Mouse (Mus musculus) heart, embryonic 14.5 days (tissue): ENCODE results near the gene Mras. TPM values are rescaled to one million over a fixed set of nuclear protein-coding genes. Genes with fewer than 3 reads are reported as not detected.

Source experiments
- ATAC-seq: fragments of 200-750 bp; cut with Nextera tagmentation; 2 replicates; pipeline ENCODE4 v1.8.0; 2017; ENCODE audit warnings: low read depth, moderate TSS enrichment; ENCODE audit not compliant: insufficient number of reproducible peaks, insufficient read depth, low FRiP score
- H3K27ac ChIP-seq, 2 experiments: fragments of 200-500 bp in 1 of 2; fragments of 300-500 bp in 1 of 2; sonication (generic) in 1 of 2; replicated peaks in 1 of 2; 2 replicates each; pipeline ENCODE4 v1.5.1; 2012 to 2014; ENCODE audit warnings: low read depth in 2 of 2, low read length in 2 of 2, control low read depth in 1 of 2, mild to moderate bottlenecking in 1 of 2, mixed read lengths in 1 of 2; ENCODE audit not compliant: control insufficient read depth in 1 of 2, insufficient read depth in 1 of 2
- H3K27me3 ChIP-seq: fragments of 300-500 bp; sonication (generic); 2 replicates; pipeline ENCODE4 v1.6.1; 2014; ENCODE audit warnings: mild to moderate bottlenecking, low read length, control low read depth; ENCODE audit not compliant: control insufficient read depth, insufficient read depth
- H3K36me3 ChIP-seq: fragments of 300-500 bp; sonication (generic); 2 replicates; pipeline ENCODE4 v1.6.1; 2014; ENCODE audit warnings: mild to moderate bottlenecking, control low read depth, low read length, mixed read lengths; ENCODE audit not compliant: control insufficient read depth, insufficient read depth
- H3K4me1 ChIP-seq, 2 experiments: fragments of 200-500 bp in 1 of 2; fragments of 300-500 bp in 1 of 2; sonication (generic) in 1 of 2; 2 replicates each; pipeline ENCODE4 v1.6.1; 2012 to 2014; ENCODE audit warnings: low read length in 2 of 2, control low read depth in 1 of 2, mixed read lengths in 1 of 2; ENCODE audit not compliant: control insufficient read depth in 2 of 2, insufficient read depth in 2 of 2
- H3K4me2 ChIP-seq: fragments of 300-500 bp; sonication (generic); 2 replicates; pipeline ENCODE4 v1.6.1; 2014; ENCODE audit warnings: mild to moderate bottlenecking, low read length
- H3K4me3 ChIP-seq, 2 experiments: fragments of 200-500 bp in 1 of 2; fragments of 300-500 bp in 1 of 2; sonication (generic) in 1 of 2; 2 replicates each; pipeline ENCODE4 v1.5.1; 2012 to 2014; ENCODE audit warnings: low read length in 2 of 2, mild to moderate bottlenecking in 2 of 2, control low read depth in 1 of 2, low read depth in 1 of 2, moderate library complexity in 1 of 2; ENCODE audit not compliant: control insufficient read depth in 1 of 2, insufficient read depth in 1 of 2
- H3K9ac ChIP-seq: fragments of 300-500 bp; sonication (generic); 2 replicates; pipeline ENCODE4 v1.6.1; 2014; ENCODE audit warnings: mild to moderate bottlenecking, low read length
- H3K9me3 ChIP-seq: fragments of 300-500 bp; sonication (generic); 2 replicates; pipeline ENCODE4 v1.6.1; 2016; ENCODE audit warnings: low read length, control low read depth; ENCODE audit not compliant: control insufficient read depth
- WGBS: fragments of 180-500 bp; shearing (Covaris S2); extraction: QIAGEN DNeasy Blood & Tissue Kit; methylation state at CpG from one replicate; pipeline ENCODE4 v1.1.7; 2014; 5-methylcytosine and 5-hydroxymethylcytosine counted together
- polyA plus RNA-seq: library from polyadenylated mRNA; unstranded; fragments of >200 nt; fragmentation: Nextera tagmentation; extraction: Ambion mirVana; gene quantifications from 2 replicates; pipeline ENCODE4 v1.2.1, GENCODE M21; 2014

Mras gene
- polyA plus RNA-seq, 1 experiment from 2014 or later = 12.4 TPM

DNA sequence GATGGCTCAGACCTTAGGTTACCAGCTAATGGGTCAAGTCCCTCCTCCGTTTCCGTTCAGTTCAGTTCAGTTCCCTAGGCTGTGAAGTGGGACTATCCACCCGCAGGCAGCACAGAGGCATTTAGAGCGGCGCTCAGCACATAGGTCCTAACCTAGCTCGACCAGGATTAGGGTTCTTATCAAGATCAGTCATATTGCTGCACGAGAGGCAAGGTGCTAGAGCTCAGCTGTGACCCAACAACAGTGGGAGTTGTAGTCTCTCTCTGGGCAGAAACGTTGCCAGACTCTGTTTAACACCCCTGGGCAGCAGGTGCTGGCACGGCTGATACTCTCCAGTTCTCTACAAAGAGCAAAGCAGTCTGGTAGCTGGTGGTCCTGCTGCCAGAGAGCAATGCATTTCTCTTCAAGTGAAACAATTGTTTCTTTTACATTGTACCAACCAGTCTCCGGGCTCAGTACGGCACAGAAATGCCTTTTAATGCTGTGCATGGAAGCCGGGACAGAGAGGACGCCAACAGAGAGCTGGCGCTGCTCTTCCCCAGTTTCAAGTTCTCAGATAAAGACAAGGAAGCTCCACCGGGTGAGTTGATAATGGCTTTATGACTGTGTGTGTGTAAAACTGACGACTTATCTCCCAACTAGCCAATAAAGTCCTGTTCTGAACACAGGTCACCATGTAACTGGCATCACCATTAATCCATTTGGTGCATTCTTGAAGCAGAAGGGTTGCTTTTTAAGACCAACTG, 33.3 kb upstream of the Mras start:
- Histone ChIP-seq H3K27me3 (no peaks in the 10 kb centered on the region), H3K4me2 (no peak overlapping the region), H3K4me1 (no peaks in the 10 kb centered on the region), H3K36me3 (peaks cover 10% of the 10 kb centered on the region), H3K27ac (no peak overlapping the region), H3K4me3 (no peak overlapping the region), H3K9me3 (no peaks in the 10 kb centered on the region), H3K9ac (no peak overlapping the region)
- no peak for ATAC-seq
- 51% methylated on average over 16 of the region's 16 CpGs for whole genome bisulfite sequencing

GRCm38 (mm10) chr9:99469681-99470273, 32.6 kb upstream of the Mras start:
- no peak for ATAC-seq
- H3K27ac ChIP-seq = no peak overlapping the region
- 60% methylated on average over 8 of the region's 8 CpGs for WGBS
- no peak overlapping the region for H3K9ac ChIP-seq
- no peak overlapping the region for H3K4me3 ChIP-seq
- H3K4me2 ChIP-seq = no peak overlapping the region
- no peaks in the 10 kb centered on the region for H3K4me1 ChIP-seq
- peaks cover 3% of the 10 kb centered on the region for H3K36me3 ChIP-seq
- H3K27me3 ChIP-seq = no peaks in the 10 kb centered on the region
- H3K9me3 ChIP-seq = no peaks in the 10 kb centered on the region

- H3K4me1 ChIP-seq = no peaks in the 10 kb centered on the region
- H3K9ac ChIP-seq = no peak overlapping the region
- H3K4me2 ChIP-seq = no peak overlapping the region
- no peaks in the 10 kb centered on the region for H3K9me3 ChIP-seq
- H3K27ac ChIP-seq = no peak overlapping the region
- ATAC-seq = no peak
- H3K27me3 ChIP-seq = no peaks in the 10 kb centered on the region
- no peak overlapping the region for H3K4me3 ChIP-seq
- H3K36me3 ChIP-seq = no peaks in the 10 kb centered on the region
- 79% methylated on average over 9 of the region's 9 CpGs for WGBS
These were observed 31.4 kb upstream of the Mras start for GRCm38 (mm10) chr9:99468572-99468971.

GRCm38 (mm10) chr9:99464876-99465275, 27.7 kb upstream of the Mras start:
- 72% methylated on average over 6 of the region's 6 CpGs for WGBS
- Histone ChIP-seq H3K9me3 (no peaks in the 10 kb centered on the region), H3K4me1 (no peaks in the 10 kb centered on the region), H3K27ac (no peak overlapping the region), H3K4me3 (no peak overlapping the region), H3K36me3 (no peaks in the 10 kb centered on the region), H3K9ac (no peak overlapping the region), H3K4me2 (no peak overlapping the region), H3K27me3 (no peaks in the 10 kb centered on the region)
- no peak for ATAC-seq

DNA sequence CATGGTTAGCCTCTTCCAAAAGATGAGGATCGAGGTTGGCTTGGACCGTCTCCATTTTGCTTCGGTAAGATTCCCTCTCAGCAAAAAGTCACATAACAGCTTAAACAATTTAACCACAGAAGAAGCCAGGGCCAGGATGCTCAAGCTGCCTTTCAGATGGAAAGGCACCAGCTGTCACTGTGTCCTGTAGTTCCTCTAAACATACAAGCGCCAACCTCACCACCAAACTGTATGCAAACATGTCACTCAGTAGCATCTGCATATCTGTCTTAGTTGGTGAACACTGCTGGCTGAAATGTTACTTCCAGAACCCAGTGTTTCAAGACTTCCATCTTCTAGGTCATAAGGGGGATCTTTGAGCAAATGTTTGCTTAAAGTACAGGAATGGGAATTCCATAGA, 22.5 kb upstream of the Mras start:
- no peak for ATAC-seq
- no peak overlapping the region for H3K4me3 ChIP-seq
- no peaks in the 10 kb centered on the region for H3K9me3 ChIP-seq
- no peaks in the 10 kb centered on the region for H3K36me3 ChIP-seq
- no peak overlapping the region for H3K27ac ChIP-seq
- no peak overlapping the region for H3K9ac ChIP-seq
- WGBS = 85% methylated on average over 4 of the region's 4 CpGs
- no peak overlapping the region for H3K4me2 ChIP-seq
- H3K27me3 ChIP-seq = no peaks in the 10 kb centered on the region
- H3K4me1 ChIP-seq = no peaks in the 10 kb centered on the region

DNA sequence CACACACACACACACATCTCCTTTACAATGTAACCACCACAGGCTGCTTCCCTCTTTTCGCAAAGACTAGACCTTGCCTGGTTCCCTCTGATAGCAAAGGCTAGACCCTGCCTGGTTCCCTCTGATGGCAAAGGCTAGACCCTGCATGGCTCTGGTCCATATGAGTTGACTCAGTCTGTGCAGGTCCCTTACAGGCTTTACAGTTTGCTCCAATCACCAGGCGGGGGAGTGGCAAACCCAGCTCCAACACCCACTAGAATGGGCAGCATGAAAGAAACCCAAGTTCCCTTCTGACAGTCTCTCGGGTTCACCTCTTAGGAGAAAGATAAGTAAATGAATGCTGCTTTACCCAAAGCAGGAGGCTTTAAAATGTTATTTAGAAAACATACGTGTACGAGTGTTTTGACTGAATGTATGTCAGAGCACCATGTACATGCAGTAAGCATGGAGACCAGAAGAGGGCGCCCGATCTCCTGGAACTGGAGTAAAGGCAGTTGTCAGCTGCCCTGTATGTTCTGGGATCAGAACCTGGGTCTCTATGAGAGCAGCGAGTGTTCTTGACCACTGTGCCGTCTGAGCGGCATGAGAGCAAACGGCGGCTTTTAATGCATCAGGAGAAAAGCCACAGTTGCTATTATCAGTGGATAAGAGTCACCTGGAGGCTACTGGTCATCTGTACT, 21.5 kb upstream of the Mras start:
- WGBS = 38% methylated on average over 12 of the region's 12 CpGs
- no peak overlapping the region for H3K27ac ChIP-seq
- ATAC-seq = no peak

GRCm38 (mm10) chr9:99454211-99454610, 17.0 kb upstream of the Mras start:
- no peak overlapping the region for H3K27ac ChIP-seq
- 75% methylated on average over 4 of the region's 4 CpGs for WGBS
- no peak overlapping the region for H3K9ac ChIP-seq
- no peak overlapping the region for H3K4me3 ChIP-seq
- no peaks in the 10 kb centered on the region for H3K4me1 ChIP-seq
- no peak overlapping the region for H3K4me2 ChIP-seq
- H3K36me3 ChIP-seq = no peaks in the 10 kb centered on the region
- peaks cover 11% of the 10 kb centered on the region for H3K27me3 ChIP-seq
- ATAC-seq = no peak
- H3K9me3 ChIP-seq = no peaks in the 10 kb centered on the region

More for the DNA sequence above, 21.5 kb upstream of the Mras start:
- H3K4me2 ChIP-seq = no peak overlapping the region
- no peak overlapping the region for H3K4me3 ChIP-seq
- H3K36me3 ChIP-seq = no peaks in the 10 kb centered on the region
- H3K27me3 ChIP-seq = no peaks in the 10 kb centered on the region
- no peak overlapping the region for H3K9ac ChIP-seq
- no peaks in the 10 kb centered on the region for H3K9me3 ChIP-seq
- no peaks in the 10 kb centered on the region for H3K4me1 ChIP-seq
